Mouse (Mus musculus) forebrain, embryonic 13.5 days (tissue): ENCODE results near the gene Kcnn1. TPM values are rescaled to one million over a fixed set of nuclear protein-coding genes. Genes with fewer than 3 reads are reported as not detected.

Source experiments
- ATAC-seq: fragments of 200-750 bp; cut with Nextera tagmentation; 2 replicates; pipeline ENCODE4 v1.8.0; 2017
- H3K27ac ChIP-seq: fragments of 300-500 bp; sonication (generic); 2 replicates; pipeline ENCODE4 v1.5.1; 2015; ENCODE audit warnings: inconsistent platforms, mild to moderate bottlenecking, moderate library complexity
- H3K27me3 ChIP-seq: fragments of 300-500 bp; sonication (generic); 2 replicates; pipeline ENCODE4 v1.6.1; 2015; ENCODE audit warnings: mild to moderate bottlenecking, inconsistent platforms
- H3K36me3 ChIP-seq: fragments of 300-500 bp; sonication (generic); 2 replicates; pipeline ENCODE4 v1.6.1; 2015; ENCODE audit warnings: mild to moderate bottlenecking, inconsistent platforms; ENCODE audit not compliant: poor library complexity, severe bottlenecking
- H3K4me1 ChIP-seq: fragments of 300-500 bp; sonication (generic); 2 replicates; pipeline ENCODE4 v1.6.1; 2015; ENCODE audit warnings: inconsistent platforms
- H3K4me2 ChIP-seq: fragments of 300-500 bp; sonication (generic); 2 replicates; pipeline ENCODE4 v1.6.1; 2015; ENCODE audit warnings: inconsistent platforms, mild to moderate bottlenecking, moderate library complexity
- H3K4me3 ChIP-seq: fragments of 300-500 bp; sonication (generic); 2 replicates; pipeline ENCODE4 v1.5.1; 2015; ENCODE audit warnings: mild to moderate bottlenecking, inconsistent platforms
- H3K9ac ChIP-seq: fragments of 300-500 bp; sonication (generic); 2 replicates; pipeline ENCODE4 v1.6.1; 2015; ENCODE audit warnings: mild to moderate bottlenecking, inconsistent platforms
- H3K9me3 ChIP-seq: fragments of 300-500 bp; sonication (generic); replicated peaks from 2 replicates; pipeline ENCODE4 v1.6.1; 2016; ENCODE audit warnings: inconsistent platforms
- WGBS: fragments of 180-500 bp; shearing (Covaris S2); methylation state at CpG from one replicate; pipeline ENCODE4 v1.1.7; 2015; 5-methylcytosine and 5-hydroxymethylcytosine counted together
- polyA plus RNA-seq: library from polyadenylated mRNA; unstranded; fragments of >200 nt; fragmentation: Nextera tagmentation; extraction: Ambion mirVana; gene quantifications from 2 replicates; pipeline ENCODE4 v1.2.1, GENCODE M21; 2015

Gene Kcnn1
- polyA plus RNA-seq, 1 experiment from 2014 or later, result 13.5 TPM

- no peak overlapping the region for H3K4me2 ChIP-seq
- 0 out of 2 replicates have a peak, but pooled peaks cover 3% of the 10 kb centered on the region for H3K9me3 ChIP-seq
- H3K4me3 ChIP-seq, result no peak overlapping the region; the same call in 1 of the 2 replicates
- peaks cover 31% of the 10 kb centered on the region for H3K36me3 ChIP-seq
- peaks cover 21% of the 10 kb centered on the region for H3K4me1 ChIP-seq
- H3K9ac ChIP-seq, result no peak overlapping the region
- no peak for ATAC-seq
- 14% methylated on average over 18 of the region's 21 CpGs for WGBS
- peaks cover 58% of the 10 kb centered on the region for H3K27me3 ChIP-seq
- no peak overlapping the region for H3K27ac ChIP-seq
These were observed 28.3 kb upstream of the Kcnn1 start for GRCm38 (mm10) chr8:70891356-70891755.

GRCm38 (mm10) chr8:70890656-70891055, 27.6 kb upstream of the Kcnn1 start:
- H3K9me3 ChIP-seq, result 0 out of 2 replicates have a peak, but pooled peaks cover 3% of the 10 kb centered on the region
- no peak overlapping the region for H3K4me3 ChIP-seq
- H3K36me3 ChIP-seq, result peaks cover 26% of the 10 kb centered on the region
- no peak overlapping the region for H3K27ac ChIP-seq
- H3K9ac ChIP-seq, result no peak overlapping the region
- peaks cover 59% of the 10 kb centered on the region for H3K27me3 ChIP-seq
- 90% methylated on average over 5 of the region's 5 CpGs for WGBS
- H3K4me2 ChIP-seq, result no peak overlapping the region
- ATAC-seq, result no peak
- H3K4me1 ChIP-seq, result peaks cover 14% of the 10 kb centered on the region

GRCm38 (mm10) chr8:70887669-70888068, 24.6 kb upstream of the Kcnn1 start:
- peak; percentile 26; the same call in 1 of the 2 replicates for ATAC-seq
- Histone ChIP-seq H3K36me3 (no peaks in the 10 kb centered on the region), H3K4me2 (peak overlapping the region; percentile 39), H3K9me3 (0 out of 2 replicates have a peak, but pooled peaks cover 3% of the 10 kb centered on the region), H3K4me3 (peak overlapping the region; percentile 13; the same call in 1 of the 2 replicates), H3K27me3 (peaks cover 40% of the 10 kb centered on the region), H3K4me1 (peaks cover 11% of the 10 kb centered on the region), H3K27ac (no peak overlapping the region), H3K9ac (peak overlapping the region; percentile 27; the same call in 1 of the 2 replicates)
- 3% methylated on average over 17 of the region's 18 CpGs for WGBS

- peaks cover 19% of the 10 kb centered on the region for H3K27me3 ChIP-seq
- WGBS, result 17% methylated on average over 12 of the region's 12 CpGs
- H3K9ac ChIP-seq, result no peak overlapping the region
- peaks cover 4% of the 10 kb centered on the region; the same call in 1 of the 2 replicates for H3K4me1 ChIP-seq
- H3K9me3 ChIP-seq, result no peaks in the 10 kb centered on the region
- no peaks in the 10 kb centered on the region for H3K36me3 ChIP-seq
- H3K4me2 ChIP-seq, result no peak overlapping the region
- no peak for ATAC-seq
- no peak overlapping the region for H3K27ac ChIP-seq
- H3K4me3 ChIP-seq, result no peak overlapping the region
These were observed 22.6 kb upstream of the Kcnn1 start for GRCm38 (mm10) chr8:70885612-70886011.

- no peak for ATAC-seq
- 94% methylated on average over 10 of the region's 10 CpGs for WGBS
These were observed 21.6 kb upstream of the Kcnn1 start for GRCm38 (mm10) chr8:70884683-70885082.

GRCm38 (mm10) chr8:70884186-70884585, 21.1 kb upstream of the Kcnn1 start:
- Histone ChIP-seq H3K4me1 (peaks cover 16% of the 10 kb centered on the region), H3K4me3 (no peak overlapping the region), H3K27ac (no peak overlapping the region), H3K9ac (no peak overlapping the region), H3K4me2 (no peak overlapping the region), H3K27me3 (0 out of 2 replicates have a peak, but pooled peaks cover 11% of the 10 kb centered on the region), H3K36me3 (no peaks in the 10 kb centered on the region), H3K9me3 (no peaks in the 10 kb centered on the region)
- WGBS, result 84% methylated on average over 4 of the region's 4 CpGs
- no peak for ATAC-seq

More at GRCm38 (mm10) chr8:70884683-70885082, 21.6 kb upstream of the Kcnn1 start:
- H3K36me3 ChIP-seq, result no peaks in the 10 kb centered on the region
- no peak overlapping the region for H3K4me2 ChIP-seq
- 0 out of 2 replicates have a peak, but pooled peaks cover 11% of the 10 kb centered on the region for H3K27me3 ChIP-seq
- H3K4me1 ChIP-seq, result peaks cover 13% of the 10 kb centered on the region
- H3K9ac ChIP-seq, result no peak overlapping the region
- no peak overlapping the region for H3K4me3 ChIP-seq
- H3K9me3 ChIP-seq, result no peaks in the 10 kb centered on the region
- no peak overlapping the region for H3K27ac ChIP-seq

GRCm38 (mm10) chr8:70880546-70880945, 17.5 kb upstream of the Kcnn1 start:
- H3K4me1 ChIP-seq, result peaks cover 12% of the 10 kb centered on the region
- H3K4me2 ChIP-seq, result no peak overlapping the region
- no peaks in the 10 kb centered on the region for H3K9me3 ChIP-seq
- H3K27ac ChIP-seq, result no peak overlapping the region; the same call in 1 of the 2 replicates
- WGBS, result 32% methylated on average over 11 of the region's 11 CpGs
- 0 out of 2 replicates have a peak, but pooled peaks cover 6% of the 10 kb centered on the region for H3K27me3 ChIP-seq
- H3K4me3 ChIP-seq, result no peak overlapping the region
- peak overlapping the region; percentile 21; the same call in 1 of the 2 replicates for H3K9ac ChIP-seq
- ATAC-seq, result no peak
- H3K36me3 ChIP-seq, result no peaks in the 10 kb centered on the region

GRCm38 (mm10) chr8:70880126-70880525, 17.1 kb upstream of the Kcnn1 start:
- H3K4me3 ChIP-seq, result no peak overlapping the region
- H3K4me1 ChIP-seq, result peaks cover 12% of the 10 kb centered on the region
- no peaks in the 10 kb centered on the region for H3K9me3 ChIP-seq
- ATAC-seq, result 0 out of 2 replicates have a peak, but pooled peaks have one; percentile 49
- WGBS, result 11% methylated on average over 4 of the region's 4 CpGs
- no peak overlapping the region for H3K4me2 ChIP-seq
- H3K27ac ChIP-seq, result no peak overlapping the region
- H3K9ac ChIP-seq, result peak overlapping the region; percentile 21; the same call in 1 of the 2 replicates
- 0 out of 2 replicates have a peak, but pooled peaks cover 3% of the 10 kb centered on the region for H3K27me3 ChIP-seq
- H3K36me3 ChIP-seq, result no peaks in the 10 kb centered on the region

- ATAC-seq, result no peak
- peaks cover 12% of the 10 kb centered on the region for H3K4me1 ChIP-seq
- 48% methylated on average over 4 of the region's 4 CpGs for WGBS
These were observed 16.4 kb upstream of the Kcnn1 start for GRCm38 (mm10) chr8:70879500-70879899.

GRCm38 (mm10) chr8:70878178-70878577, 15.1 kb upstream of the Kcnn1 start:
- Histone ChIP-seq H3K27ac (no peak overlapping the region), H3K4me1 (peaks cover 12% of the 10 kb centered on the region), H3K36me3 (no peaks in the 10 kb centered on the region), H3K4me3 (no peak overlapping the region), H3K4me2 (no peak overlapping the region), H3K9me3 (no peaks in the 10 kb centered on the region), H3K9ac (no peak overlapping the region), H3K27me3 (0 out of 2 replicates have a peak, but pooled peaks cover 3% of the 10 kb centered on the region)
- no peak for ATAC-seq
- WGBS, result 51% methylated on average over 2 of the region's 2 CpGs

More at GRCm38 (mm10) chr8:70879500-70879899, 16.4 kb upstream of the Kcnn1 start:
- no peak overlapping the region for H3K9ac ChIP-seq
- H3K4me3 ChIP-seq, result no peak overlapping the region
- H3K4me2 ChIP-seq, result no peak overlapping the region
- no peak overlapping the region for H3K27ac ChIP-seq
- H3K36me3 ChIP-seq, result no peaks in the 10 kb centered on the region
- H3K27me3 ChIP-seq, result 0 out of 2 replicates have a peak, but pooled peaks cover 3% of the 10 kb centered on the region
- no peaks in the 10 kb centered on the region for H3K9me3 ChIP-seq

- no peaks in the 10 kb centered on the region for H3K9me3 ChIP-seq
- no peak overlapping the region for H3K4me3 ChIP-seq
- no peak overlapping the region for H3K4me2 ChIP-seq
- no peak overlapping the region for H3K27ac ChIP-seq
- 70% methylated on average over 4 of the region's 4 CpGs for WGBS
- 0 out of 2 replicates have a peak, but pooled peaks cover 3% of the 10 kb centered on the region for H3K27me3 ChIP-seq
- ATAC-seq, result no peak
- H3K36me3 ChIP-seq, result no peaks in the 10 kb centered on the region
- peaks cover 26% of the 10 kb centered on the region for H3K4me1 ChIP-seq
- H3K9ac ChIP-seq, result no peak overlapping the region
These were observed 13.3 kb upstream of the Kcnn1 start for GRCm38 (mm10) chr8:70876382-70876781.

- Histone ChIP-seq H3K27ac (no peak overlapping the region), H3K9ac (no peak overlapping the region), H3K9me3 (no peaks in the 10 kb centered on the region), H3K27me3 (0 out of 2 replicates have a peak, but pooled peaks cover 3% of the 10 kb centered on the region), H3K4me3 (no peak overlapping the region), H3K4me2 (no peak overlapping the region), H3K4me1 (peaks cover 21% of the 10 kb centered on the region), H3K36me3 (no peaks in the 10 kb centered on the region)
- WGBS, result 93% methylated on average over 13 of the region's 13 CpGs
- ATAC-seq, result no peak
These were observed 11.4 kb upstream of the Kcnn1 start for GRCm38 (mm10) chr8:70874441-70874840.
